Mouse (Mus musculus): ENCODE results near the gene Mrnip. TPM values are rescaled to one million over a fixed set of nuclear protein-coding genes. Genes with fewer than 3 reads are reported as not detected.

The Mrnip gene
- total RNA-seq, 1 experiment from 2014 or later = 5.4 TPM

Other genes starting within 250 kb of the Mrnip start
- 288 and 337 TPM in 2 replicates for gene Rnf130, start 149.1 kb upstream of the Mrnip start, total RNA-seq (2017)
- 89.9 and 124 TPM in 2 replicates for gene Tbc1d9b, start 43.0 kb upstream of the Mrnip start, total RNA-seq (2017)
- 371 and 449 TPM in 2 replicates for gene Sqstm1, start 36.4 kb downstream of the Mrnip start, total RNA-seq (2017)
- gene Mgat4b, start 36.4 kb downstream of the Mrnip start, total RNA-seq (2017) = 9.0 and 17.0 TPM in 2 replicates
- 4.3 and 12.0 TPM in 2 replicates for gene Ltc4s, start 64.2 kb downstream of the Mrnip start, total RNA-seq (2017)
- gene Maml1, start 117.9 kb downstream of the Mrnip start, total RNA-seq (2017) = 4.5 and 7.1 TPM in 2 replicates
- 717 and 931 TPM in 2 replicates for gene Canx, start 151.2 kb downstream of the Mrnip start, total RNA-seq (2017)
- not detected in 2 replicates for gene Cby3, start 180.0 kb downstream of the Mrnip start, total RNA-seq (2017)
- gene Hnrnph1, start 202.5 kb downstream of the Mrnip start, total RNA-seq (2017) = 1,107 and 1,206 TPM in 2 replicates

All from hematopoietic stem cell, adult 5-6 weeks (primary cell).